Mouse (Mus musculus): ENCODE data around the gene Plaa.

Plaa gene

DNA sequence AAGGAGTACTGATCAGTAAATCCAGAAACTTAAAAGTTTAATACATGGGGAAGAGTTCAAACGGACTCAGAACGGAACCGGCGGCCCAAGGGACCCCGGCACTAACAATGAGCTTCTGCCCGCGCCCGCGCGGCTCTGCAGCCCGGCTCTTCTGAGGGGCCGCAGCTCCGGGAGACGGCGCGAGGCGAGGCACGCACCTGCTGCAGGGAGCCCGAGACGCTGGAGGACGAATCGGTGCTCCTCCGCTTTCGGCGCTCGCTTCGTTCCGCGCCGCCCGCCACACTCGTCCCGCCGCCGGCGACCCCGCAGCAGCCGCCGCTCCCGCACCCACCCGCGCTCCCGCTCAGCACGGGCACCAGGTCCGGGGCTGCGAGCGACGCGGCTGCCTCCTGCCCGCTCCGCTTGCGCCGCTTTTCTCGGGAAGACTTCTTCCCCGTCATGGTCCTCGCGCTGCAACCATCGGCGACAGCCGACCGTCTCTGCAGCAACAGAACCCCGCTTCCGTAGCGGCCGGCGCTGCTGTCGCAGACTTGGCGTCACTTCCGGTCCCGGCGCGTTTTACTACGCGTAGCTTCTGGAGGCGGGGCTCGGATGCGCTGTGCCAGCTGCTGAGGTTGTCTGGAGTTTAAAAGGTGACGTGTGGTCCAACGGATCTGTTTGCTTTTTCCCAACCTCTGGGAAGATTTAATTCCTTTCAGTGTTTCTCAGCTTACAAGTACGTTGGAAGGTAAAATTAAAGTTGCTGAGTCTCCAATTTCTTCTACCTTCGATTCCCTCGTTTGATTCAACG lies 46.6 kb downstream of the Plaa start, which contains the start of the genes Gm10306 and Caap1:
Gm10306 (plus strand) TSS at position 282 of the 790 bp plus-strand sequence.
Caap1 (minus strand) TSS at position 532 of the 790 bp plus-strand sequence.
- DNase-seq (ENCODE audit: low read depth, low spot score): peak; percentile 81

GRCm38 (mm10) chr4:94554955-94555494 lies 48.0 kb downstream of the Plaa start:
- DNase-seq (ENCODE audit: low read depth, low spot score): peak; percentile 12

DNA sequence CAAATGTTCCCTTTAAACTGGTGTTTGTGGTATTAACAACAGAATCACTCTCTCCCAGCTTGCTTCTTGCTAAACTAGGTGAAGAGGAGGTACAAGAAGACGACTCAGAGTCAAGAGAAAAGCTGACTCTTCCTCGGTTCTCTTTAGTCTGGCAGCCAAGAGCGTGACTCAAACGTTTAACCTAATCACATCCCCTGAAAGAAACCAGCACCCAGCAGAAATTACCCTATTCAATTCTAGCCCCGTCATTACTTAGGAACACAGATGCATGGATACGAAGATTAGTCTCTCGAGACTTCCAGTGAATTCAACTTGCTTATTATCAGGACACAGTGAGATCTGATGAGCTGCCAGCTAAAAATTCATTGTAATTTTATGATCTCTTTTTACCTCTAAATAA lies 58.7 kb downstream of the Plaa start:
- DNase-seq (ENCODE audit: low read depth, low spot score): no peak

GRCm38 (mm10) chr4:94543041-94543440 lies 60.0 kb downstream of the Plaa start:
- no peak for DNase-seq (ENCODE audit: low read depth, low spot score)

DNA sequence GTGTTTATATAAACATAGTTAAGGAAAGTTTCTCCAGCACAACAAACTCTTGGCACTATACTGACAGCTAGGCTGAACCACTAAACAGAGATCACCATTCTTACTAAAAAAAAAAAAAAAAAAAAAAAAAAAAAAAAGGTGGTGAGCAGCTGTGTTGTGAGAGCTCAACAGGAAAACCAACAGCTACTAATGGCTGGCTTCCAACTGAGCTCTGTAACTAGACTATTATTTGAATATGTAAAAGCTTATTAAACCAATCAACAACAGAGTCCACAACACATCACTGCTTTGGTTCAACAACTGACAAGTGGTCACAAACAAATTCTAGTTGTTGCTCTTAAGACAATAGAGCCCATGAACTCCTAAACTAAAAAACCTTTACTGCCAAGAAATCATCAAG lies 69.8 kb downstream of the Plaa start:
- DNase-seq (ENCODE audit: low read depth, low spot score): no peak

DNA sequence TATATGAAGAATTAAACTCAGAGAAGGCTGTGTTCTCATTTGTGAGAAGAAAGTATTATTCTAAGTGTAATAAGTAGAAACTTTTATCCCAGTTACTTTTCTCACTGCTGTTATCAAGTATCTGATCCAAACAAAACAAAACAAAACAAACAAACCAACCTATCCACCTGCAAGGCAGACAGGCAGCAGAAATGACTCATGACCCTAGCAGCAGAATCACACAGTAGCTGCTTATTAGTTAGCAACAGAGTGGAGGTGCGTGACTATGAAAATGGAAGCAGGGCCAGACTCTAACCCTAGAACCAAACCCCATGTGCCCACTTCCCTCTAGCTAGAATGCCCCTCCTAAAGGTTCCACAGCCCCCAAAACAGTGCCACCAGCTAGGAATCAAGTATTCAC lies 73.6 kb downstream of the Plaa start:
- DNase-seq (ENCODE audit: low read depth, low spot score): no peak

DNA sequence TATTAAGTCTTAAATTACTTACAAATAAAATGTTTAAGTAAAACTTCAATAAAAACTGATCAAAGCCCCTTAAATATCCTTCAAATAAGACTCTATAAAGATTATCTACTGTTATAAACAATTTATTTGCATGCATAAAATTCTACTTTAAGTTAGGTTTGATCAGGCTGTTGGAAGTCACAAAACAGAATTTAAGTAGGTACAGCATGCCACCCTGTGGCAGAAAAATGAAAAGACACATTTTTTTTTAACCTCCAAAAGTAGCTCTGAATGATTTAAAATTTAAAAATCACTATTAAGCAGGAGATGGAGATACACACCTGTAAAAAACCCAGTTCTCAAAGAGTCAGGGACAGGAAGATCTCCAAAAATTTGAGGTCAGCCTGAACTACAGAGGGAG lies 79.7 kb downstream of the Plaa start:
- DNase-seq (ENCODE audit: low read depth, low spot score): no peak

- peak; percentile 21 for DNase-seq (ENCODE audit: low read depth, low spot score)
Measured at GRCm38 (mm10) chr4:94517631-94518030, 85.4 kb downstream of the Plaa start.

All from c-Kit-negative CD71-positive TER-119-positive erythroid progenitor cells, embryonic 14.5 days (primary cell).